Mouse (Mus musculus): ENCODE results near the gene Birc7.
A peak's percentile ranks its signal among the peaks of the same experiment; 100 is the strongest.

DNA sequence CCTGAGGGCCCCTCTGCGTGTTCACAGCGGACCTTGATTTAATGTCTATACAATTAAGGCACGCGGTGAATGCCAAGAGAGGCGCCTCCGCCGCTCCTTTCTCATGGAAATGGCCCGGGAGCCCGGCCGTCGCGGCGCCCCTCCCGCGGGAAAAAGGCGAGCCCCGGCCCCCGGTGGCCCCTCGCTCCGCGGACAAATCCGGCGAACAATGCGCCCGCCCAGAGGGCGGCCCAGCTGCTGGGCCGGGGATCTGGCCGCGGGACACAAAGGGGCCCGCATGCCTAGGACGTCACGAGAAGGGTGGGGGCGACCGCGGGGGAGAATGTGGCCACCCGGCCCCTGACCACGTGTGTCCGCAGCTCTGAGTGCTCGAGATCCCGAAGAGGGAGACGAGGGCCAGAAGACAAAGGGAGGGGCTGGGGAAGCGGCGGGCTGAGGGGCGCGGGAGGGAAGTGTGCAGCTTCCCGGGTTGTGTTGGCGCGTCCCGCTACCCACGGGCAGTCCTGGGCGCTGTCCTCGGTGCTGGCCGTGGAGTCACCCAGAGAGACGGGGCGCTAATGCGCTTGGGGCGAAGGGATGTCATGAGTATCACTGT, 34.7 kb upstream of the Birc7 start:
- TF ChIP-seq POLR2A (IDR thresholded peaks at IDR 0.05; ENCODE audit: borderline replicate concordance, insufficient read depth, low read length) (0 out of 2 replicates have a peak, but pooled peaks have one; percentile 11), CTCF (IDR thresholded peaks at IDR 0.05; ENCODE audit: borderline replicate concordance, insufficient read depth, low read depth, low read length) (no peak)

All from cerebellum, adult 2 months (tissue).